Mouse (Mus musculus): ENCODE measurements around the gene Gm28038. TPM values are rescaled to one million over a fixed set of nuclear protein-coding genes. Genes with fewer than 3 reads are reported as not detected.

The Gm28038 gene
- total RNA-seq, 1 experiment from 2014 or later: not detected

DNA sequence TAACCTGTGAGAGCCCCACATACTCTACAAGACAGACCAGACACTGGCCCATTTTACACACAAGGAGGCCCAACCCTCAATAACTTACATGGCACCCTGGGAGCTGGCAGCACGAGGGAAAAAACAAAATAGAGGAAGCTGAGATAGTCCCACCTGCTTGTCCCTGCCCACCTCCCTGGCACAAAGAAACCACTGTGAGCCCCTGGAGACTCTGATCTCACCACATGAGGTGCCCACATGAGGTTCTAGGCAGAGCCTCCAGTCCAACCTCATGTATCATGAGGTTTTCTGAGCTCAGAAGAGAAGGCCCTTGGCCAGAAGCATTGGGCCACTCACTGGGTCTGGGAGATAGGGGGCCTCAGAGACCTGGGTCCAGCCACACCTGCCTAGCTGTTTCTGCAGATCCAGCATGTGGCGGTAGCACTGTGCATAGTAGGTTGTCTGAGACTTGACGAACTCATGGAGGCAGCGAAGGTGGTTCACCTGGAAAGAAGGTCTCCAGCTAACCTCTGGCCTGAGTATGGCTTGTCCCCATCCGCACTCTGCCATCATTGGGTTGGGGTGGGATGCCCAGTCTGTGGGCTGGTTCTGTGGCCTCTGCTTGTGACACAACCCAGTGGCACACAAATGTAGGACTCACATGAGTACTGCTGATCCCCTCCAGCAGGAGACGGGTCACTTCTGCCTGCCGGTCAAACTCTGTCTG, 65.3 kb downstream of the Gm28038 start:
- DNase-seq: no peak

- peak; percentile 74 for DNase-seq
Measured at GRCm38 (mm10) chr2:30349196-30349595, 68.4 kb downstream of the Gm28038 start.

Other genes with a start within 250 kb of the Gm28038 start
- gene Wdr34, start 232.2 kb upstream of the Gm28038 start, total RNA-seq (2021): 18.5 and 20.2 TPM in 2 replicates
- 250 and 278 TPM in 2 replicates for gene Set, start 223.7 kb upstream of the Gm28038 start, total RNA-seq (2021)
- 5.7 and 10.9 TPM in 2 replicates for gene Pkn3, start 203.4 kb upstream of the Gm28038 start, total RNA-seq (2021)
- gene Zdhhc12, start 187.4 kb upstream of the Gm28038 start, total RNA-seq (2021): 13.9 and 18.3 TPM in 2 replicates
- 32.4 and 40.5 TPM in 2 replicates for gene Zer1, start 156.5 kb upstream of the Gm28038 start, total RNA-seq (2021)
- 47.1 and 52.7 TPM in 2 replicates for gene Tbc1d13, start 147.3 kb upstream of the Gm28038 start, total RNA-seq (2021)
- 49.3 and 52.9 TPM in 2 replicates for gene Endog, start 109.5 kb upstream of the Gm28038 start, total RNA-seq (2021)
- 21.8 and 22.2 TPM in 2 replicates for gene Spout1, start 102.6 kb upstream of the Gm28038 start, total RNA-seq (2021)
- 29.1 and 29.3 TPM in 2 replicates for gene Kyat1, start 75.2 kb upstream of the Gm28038 start, total RNA-seq (2021)
- gene Lrrc8a, start 43.3 kb upstream of the Gm28038 start, total RNA-seq (2021): 57.7 and 60.3 TPM in 2 replicates
- gene Gm28035, start 40.5 kb upstream of the Gm28038 start, total RNA-seq (2021): 0.63 and 1.7 TPM in 2 replicates
- 19.8 and 20.4 TPM in 2 replicates for gene Phyhd1, start 14.8 kb upstream of the Gm28038 start, total RNA-seq (2021)
- gene Dolk, start 5.3 kb downstream of the Gm28038 start, total RNA-seq (2021): 46.2 and 48.1 TPM in 2 replicates
- 38.2 and 40.5 TPM in 2 replicates for gene Nup188, start 5.4 kb downstream of the Gm28038 start, total RNA-seq (2021)
- gene Sh3glb2, start 78.3 kb downstream of the Gm28038 start, total RNA-seq (2021): 73.2 and 80.6 TPM in 2 replicates
- 87.9 and 89.3 TPM in 2 replicates for gene Miga2, start 83.2 kb downstream of the Gm28038 start, total RNA-seq (2021)
- gene Dolpp1, start 111.2 kb downstream of the Gm28038 start, total RNA-seq (2021): 18.7 and 19.5 TPM in 2 replicates
- gene Crat, start 134.8 kb downstream of the Gm28038 start, total RNA-seq (2021): 291 and 301 TPM in 2 replicates
- gene Ptpa, start 135.0 kb downstream of the Gm28038 start, total RNA-seq (2021): 145 and 155 TPM in 2 replicates
- gene Ier5l, start 193.2 kb downstream of the Gm28038 start, total RNA-seq (2021): 6.4 and 6.8 TPM in 2 replicates